Mouse (Mus musculus): ENCODE results near the gene Trmt10c.

The Trmt10c gene

DNA sequence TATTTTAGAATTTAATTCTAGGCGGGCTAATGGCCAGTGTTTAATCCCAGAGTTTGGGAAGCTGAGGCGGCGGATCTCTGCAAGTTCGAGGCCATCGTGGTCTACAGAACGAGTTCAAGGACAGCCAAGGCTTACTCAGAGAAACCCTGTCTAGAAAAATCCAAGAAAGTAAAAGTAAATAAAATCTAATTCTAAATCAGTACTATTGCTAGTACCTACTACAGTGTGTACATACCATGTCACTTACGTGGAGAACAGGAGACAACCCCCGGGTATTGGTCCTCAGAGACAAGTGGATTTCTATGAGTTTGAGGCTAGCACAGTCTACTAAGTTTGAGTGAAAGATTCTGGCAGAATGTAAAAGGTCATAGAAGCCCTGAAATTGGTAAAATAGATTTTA lies 471 bp upstream of the Trmt10c start:
- DNase-seq = no peak

DNA sequence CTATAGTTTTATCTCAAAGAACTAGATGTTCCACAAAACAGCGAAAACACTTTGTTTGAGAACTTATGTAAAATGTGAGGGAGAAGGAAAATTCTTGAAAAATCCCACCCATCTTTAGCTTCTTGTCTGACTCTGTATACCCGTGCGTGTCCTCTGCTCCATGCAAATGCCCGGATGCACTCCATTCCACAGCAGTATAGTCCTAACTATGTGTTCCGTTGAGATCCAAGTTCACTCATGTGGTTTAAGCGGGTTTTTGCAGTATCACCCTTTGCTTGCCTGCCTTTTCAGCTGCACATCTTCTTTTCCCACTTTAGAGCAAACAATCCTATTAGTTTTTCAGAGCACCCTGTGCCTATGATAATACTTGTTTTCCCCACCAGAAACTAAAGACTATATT lies 1.1 kb downstream of the Trmt10c start:
- no peak for DNase-seq

DNA sequence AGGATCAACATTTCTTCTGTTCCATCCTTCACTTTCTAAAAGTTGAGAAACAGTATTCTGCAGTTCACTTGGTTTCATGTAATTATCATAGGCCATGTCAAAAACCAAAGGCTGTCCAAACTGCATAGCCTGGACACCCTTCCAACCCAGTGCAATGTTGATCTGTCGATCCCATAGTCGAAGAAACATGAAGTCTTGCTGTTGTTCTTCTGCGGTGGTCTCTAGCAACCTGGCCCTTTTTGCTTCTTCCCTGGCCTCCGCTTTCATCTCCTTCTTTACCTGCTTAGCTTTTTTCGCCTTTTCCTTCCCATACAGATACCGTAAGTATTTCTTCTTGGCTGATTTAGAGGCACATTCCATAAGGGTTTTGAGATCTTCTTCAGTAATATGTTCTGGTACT lies 3.1 kb downstream of the Trmt10c start:
- DNase-seq = no peak

DNA sequence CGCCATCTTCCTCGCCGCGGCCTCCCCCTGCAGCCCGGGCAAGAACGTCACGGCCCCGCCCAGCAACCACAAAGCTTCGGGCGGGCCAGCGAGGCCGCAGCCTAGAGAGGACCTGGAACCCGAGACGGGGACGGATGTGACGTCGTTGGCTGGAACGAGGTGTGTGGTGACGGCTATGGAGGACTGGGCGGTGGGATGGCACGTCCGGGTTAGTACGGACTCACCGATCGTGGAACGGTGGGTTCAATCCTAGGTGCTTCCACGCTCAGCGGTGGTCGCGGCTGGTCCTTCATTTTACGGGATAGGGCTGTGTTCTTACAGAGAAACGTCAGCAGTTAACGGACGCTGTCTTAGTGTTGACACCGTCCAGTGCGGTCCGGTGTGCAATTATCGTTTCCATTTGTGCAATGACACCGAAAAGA lies 7.9 kb downstream of the Trmt10c start, which contains the start of gene Pcnp:
TSS of gene Pcnp (minus strand) at position 79 of the 422 bp plus-strand sequence.
- DNase-seq = peak; percentile 98

DNA sequence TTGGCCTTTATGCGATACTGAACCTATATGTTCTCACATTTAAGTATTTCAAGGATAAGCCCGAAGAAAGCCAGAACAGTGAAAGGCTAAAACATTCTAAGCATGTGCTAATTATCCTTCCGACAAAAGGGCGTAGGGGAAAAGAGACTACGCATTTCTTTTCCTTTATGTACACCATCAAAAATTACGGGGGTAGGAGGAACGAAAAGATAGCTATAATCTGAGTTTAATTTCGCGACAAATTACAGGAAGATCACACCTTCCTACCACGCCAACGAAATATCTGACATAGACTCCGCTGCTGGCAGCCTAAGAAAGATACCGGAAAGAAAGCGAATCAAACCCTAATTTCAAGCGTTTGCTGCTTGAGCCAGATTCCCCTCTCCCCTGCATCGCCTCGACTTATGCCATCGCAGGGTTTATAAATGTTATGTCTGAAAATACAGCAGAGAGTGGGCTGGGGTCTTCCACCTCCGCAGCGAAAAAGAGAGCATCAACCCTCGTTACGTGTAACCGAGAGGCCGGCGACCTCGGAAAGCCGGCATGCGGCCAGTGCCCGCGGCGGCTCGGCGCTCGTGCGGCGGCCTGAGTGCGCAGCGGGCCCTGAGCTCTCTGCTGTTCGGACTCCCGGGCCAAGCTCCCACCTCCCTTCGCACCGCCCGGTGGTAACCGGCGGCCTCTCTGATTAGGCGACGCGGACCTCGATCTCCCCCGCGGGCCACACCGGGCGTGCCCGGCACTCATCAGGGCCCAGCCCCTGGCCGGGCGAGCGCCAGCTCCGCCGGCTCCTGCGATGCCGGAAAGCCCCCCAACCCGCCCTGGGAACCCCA lies 8.7 kb downstream of the Trmt10c start:
- peak; percentile 56 for DNase-seq

DNA sequence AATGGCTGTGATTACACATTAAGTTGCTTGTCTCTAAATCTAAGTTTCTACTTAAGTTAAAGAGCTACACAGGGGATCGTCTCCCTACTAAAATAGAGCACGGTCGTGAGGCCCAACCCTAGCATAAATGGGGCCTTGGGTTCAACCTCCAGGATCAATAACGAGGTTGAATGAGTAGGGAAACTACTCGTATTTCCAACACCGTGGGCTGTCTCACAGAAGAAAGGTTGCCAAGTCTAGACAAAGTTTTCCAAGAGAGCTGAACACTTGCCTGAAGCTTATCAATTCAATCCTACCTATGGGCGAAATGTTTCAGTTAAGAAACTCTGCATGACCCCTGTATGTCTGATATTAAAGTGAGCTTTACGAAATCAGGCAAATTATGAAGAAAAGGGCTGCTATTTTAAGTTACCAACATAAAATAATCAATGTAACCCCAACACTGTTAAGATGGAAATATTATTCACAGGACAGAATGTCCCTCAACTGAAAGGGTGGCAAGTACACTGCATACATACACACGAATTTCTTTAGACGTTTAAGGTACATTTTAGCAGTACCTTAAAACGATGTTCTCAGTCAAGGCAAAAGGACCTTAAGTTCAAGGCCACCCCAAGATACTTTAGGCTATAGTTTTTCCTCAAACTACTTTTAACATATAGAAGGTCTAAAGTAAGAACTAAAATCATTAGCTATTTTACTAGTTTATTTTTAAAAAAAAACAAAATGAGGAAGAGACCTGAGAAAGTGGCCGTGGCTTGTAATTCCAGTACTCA lies 9.6 kb downstream of the Trmt10c start:
- no peak for DNase-seq

DNA sequence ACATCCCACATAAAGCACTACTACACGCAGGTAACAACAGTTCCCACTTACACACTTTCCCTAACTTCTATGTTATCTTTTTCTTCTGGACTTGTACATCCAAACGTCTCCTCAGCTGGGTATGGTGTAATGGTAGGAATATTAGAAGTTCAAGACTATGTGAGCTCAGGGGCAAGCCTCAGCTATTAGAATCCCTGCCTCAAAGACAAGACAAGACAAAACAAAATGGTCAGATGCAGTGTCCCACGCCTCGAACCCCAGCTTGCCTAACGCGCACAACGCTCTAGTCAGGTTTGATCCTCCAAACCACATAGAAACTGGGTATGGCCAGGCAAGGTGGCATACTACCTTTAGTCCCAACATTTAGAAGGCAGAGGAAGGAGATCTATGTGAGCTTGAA lies 18.0 kb downstream of the Trmt10c start:
- DNase-seq = no peak

DNA sequence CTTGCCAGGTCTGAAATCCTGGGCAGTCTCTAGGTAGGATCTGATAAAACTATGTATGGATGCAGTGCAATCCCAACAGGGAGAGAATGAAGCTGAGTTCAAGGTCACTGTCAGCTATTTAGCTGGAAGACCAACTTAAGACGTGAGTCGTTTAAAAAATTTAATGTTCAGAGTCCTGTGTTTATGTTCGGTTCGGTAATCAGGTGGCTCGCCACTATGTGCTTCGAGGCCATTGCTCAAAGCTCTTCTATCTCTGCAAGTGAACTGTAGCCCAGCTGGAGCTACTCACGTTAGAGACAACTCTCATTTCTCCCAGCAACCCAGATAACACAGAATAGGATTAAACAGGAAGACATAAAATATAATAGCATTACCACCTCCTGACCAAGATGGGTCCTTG lies 23.5 kb downstream of the Trmt10c start:
- DNase-seq = no peak

DNA sequence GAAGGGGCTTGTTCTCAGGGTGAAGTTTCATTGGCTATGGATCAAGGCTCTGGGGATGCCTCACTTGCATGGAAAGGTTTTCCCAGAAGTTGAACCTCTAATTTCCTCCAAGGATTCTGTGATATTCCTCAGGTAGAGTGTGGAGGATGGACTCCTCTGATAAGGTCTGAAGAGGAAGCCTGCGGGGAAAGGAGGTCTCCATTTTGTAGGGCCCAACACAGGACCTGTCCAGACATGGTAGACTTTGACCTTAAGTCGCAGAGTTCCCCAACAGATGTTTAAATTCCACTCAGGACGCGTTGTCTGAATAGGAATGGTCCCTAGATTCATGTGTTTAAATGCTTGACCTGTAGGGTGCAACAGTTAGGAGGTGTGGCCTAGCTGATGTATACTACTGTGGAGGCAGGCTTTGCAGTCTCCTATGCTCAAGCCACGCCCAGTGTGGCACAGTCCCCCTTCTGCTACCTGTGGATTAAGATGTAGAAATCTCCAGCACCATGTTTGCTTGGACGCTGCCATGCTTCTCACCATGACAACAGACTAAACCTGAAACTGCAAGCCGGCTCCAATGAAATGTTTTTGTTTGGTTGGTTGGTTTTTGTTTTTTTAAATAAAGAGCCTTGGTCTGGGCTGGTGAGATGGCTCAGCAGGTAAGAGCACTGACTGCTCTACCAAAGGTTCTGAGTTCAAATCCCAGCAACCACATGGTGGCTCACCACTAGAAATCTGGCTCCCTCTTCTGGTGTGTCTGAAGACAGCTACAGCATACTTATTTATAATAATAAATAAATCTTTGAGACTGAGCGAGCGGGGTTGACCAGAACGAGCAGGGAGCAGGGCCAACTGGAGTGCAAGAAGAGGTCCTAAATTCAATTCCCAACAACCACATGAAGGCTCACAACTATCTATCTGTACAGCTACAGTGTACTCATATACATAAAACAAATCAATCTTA lies 24.6 kb downstream of the Trmt10c start:
- no peak for DNase-seq

DNA sequence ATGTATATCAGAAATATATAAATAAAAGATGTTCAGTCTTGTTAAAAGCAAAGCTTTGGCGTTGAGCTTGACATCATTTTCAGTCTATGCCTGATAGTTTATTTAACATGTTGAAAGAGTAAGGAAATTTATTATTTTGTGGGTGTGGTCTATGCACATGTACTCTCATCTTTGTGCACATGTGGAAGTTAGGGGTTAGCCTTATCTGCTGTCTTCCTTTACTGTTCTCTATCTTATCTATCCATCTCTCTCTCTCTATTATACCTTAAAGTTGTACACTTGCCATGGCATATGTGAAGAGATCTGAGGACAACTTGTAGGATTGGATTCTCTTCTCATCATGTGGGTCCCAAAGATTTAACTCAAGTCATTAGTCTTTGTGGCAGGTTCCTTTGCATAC lies 28.8 kb downstream of the Trmt10c start:
- DNase-seq = no peak

DNA sequence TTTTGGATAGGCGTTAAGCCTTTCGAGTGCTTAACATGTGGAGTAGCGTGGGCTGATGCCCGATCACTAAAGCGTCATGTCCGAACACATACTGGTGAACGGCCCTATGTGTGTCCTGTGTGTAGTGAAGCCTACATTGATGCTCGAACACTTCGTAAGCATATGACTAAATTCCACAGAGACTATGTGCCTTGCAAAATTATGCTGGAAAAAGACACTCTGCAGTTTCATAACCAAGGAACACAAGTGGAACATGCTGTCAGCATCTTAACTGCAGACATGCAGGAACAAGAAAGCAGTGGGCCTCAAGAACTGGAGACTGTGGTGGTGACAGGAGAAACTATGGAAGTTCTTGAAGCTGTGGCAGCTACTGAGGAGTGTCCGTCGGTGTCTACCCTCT lies 30.8 kb downstream of the Trmt10c start:
- DNase-seq = no peak

DNA sequence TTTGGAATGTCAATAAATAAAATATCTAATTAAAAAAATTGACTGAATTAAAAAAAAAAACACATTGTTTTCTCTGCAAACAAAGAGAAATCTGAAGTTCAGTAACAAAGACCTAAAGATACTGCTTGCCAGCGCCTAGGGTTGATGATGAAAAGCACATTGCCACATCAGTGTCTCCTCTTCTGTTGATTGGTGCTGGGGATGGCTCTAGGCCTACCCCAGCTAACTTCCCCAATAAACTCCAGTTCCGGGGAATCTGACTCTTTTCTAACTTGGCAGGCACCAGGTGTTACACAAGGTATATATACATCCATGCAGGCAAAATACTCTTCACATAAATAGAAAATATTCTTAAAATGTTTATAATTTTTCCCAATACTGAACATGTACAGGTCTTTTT lies 43.4 kb downstream of the Trmt10c start:
- DNase-seq = no peak

DNA sequence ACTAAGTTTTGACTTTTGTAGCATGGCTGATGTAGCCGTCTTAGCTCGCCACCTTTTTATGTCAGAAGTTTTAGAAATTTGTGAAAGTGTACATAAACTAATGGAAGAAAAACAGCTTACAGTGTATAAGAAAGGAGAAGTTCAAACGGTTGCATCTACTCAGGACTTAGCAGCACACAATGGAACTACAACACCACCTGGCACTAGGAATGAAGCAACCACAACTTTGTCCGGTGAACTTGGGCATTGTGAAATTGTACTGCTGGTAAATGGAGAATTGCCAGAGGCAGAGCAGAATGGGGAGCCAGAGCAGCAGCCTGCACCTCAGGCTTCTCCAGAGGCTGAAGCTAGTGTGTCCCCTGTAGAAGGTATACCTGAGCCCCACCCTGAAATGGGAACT lies 47.3 kb downstream of the Trmt10c start:
- DNase-seq = no peak

DNA sequence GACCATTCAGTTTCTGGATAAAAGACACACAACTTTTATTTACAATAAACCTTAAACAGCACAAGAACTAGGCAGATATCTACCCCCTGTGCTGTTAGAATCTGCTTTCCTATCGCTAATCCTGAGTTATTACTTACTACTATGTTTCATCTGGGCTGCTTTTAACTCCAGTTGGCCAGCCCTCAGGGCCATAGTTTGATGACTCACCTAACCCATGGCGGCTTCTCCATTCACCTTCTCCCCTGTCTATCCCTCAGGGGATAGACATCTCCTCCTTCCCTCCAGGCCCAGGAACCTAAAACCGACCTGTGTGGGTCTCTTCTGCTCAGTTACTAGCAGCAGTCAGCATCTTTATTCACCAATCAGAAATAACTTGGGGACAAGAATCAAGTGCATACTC lies 51.6 kb downstream of the Trmt10c start:
- no peak for DNase-seq
